Mouse (Mus musculus) midbrain, embryonic 13.5 days (tissue): ENCODE data around the gene Pbx1. TPM values are rescaled to one million over a fixed set of nuclear protein-coding genes. Genes with fewer than 3 reads are reported as not detected.
A peak's percentile ranks its signal among the peaks of the same experiment; 100 is the strongest.

Experiments
- ATAC-seq: fragments of 200-750 bp; cut with Nextera tagmentation; 2 replicates; pipeline ENCODE4 v1.8.0; 2017; ENCODE audit warnings: mild to moderate bottlenecking, moderate TSS enrichment, moderate library complexity
- H3K27ac ChIP-seq: fragments of 300-500 bp; sonication (generic); 2 replicates; pipeline ENCODE4 v1.5.1; 2015; ENCODE audit warnings: inconsistent platforms, mild to moderate bottlenecking, moderate library complexity
- H3K27me3 ChIP-seq: fragments of 300-500 bp; sonication (generic); 2 replicates; pipeline ENCODE4 v1.6.1; 2015; ENCODE audit warnings: mild to moderate bottlenecking, inconsistent platforms
- H3K36me3 ChIP-seq: fragments of 300-500 bp; sonication (generic); 2 replicates; pipeline ENCODE4 v1.6.1; 2015; ENCODE audit warnings: mild to moderate bottlenecking, inconsistent platforms
- H3K4me1 ChIP-seq: fragments of 300-500 bp; sonication (generic); replicated peaks from 2 replicates; pipeline ENCODE4 v1.6.1; 2015; ENCODE audit warnings: inconsistent platforms
- H3K4me2 ChIP-seq: fragments of 300-500 bp; sonication (generic); replicated peaks from 2 replicates; pipeline ENCODE4 v1.6.1; 2015; ENCODE audit warnings: moderate library complexity, mild to moderate bottlenecking, inconsistent platforms
- H3K4me3 ChIP-seq: fragments of 300-500 bp; sonication (generic); replicated peaks from 2 replicates; pipeline ENCODE4 v1.5.1; 2015; ENCODE audit warnings: mild to moderate bottlenecking, inconsistent platforms
- H3K9ac ChIP-seq: fragments of 300-500 bp; sonication (generic); replicated peaks from 2 replicates; pipeline ENCODE4 v1.6.1; 2015; ENCODE audit warnings: mild to moderate bottlenecking, inconsistent platforms
- H3K9me3 ChIP-seq: fragments of 300-500 bp; sonication (generic); 2 replicates; pipeline ENCODE4 v1.6.1; 2016; ENCODE audit warnings: mild to moderate bottlenecking, inconsistent platforms
- WGBS: fragments of 180-500 bp; shearing (Covaris S2); methylation state at CpG from one replicate; pipeline ENCODE4 v1.1.7; 2015; 5-methylcytosine and 5-hydroxymethylcytosine counted together
- polyA plus RNA-seq: library from polyadenylated mRNA; unstranded; fragments of >200 nt; fragmentation: Nextera tagmentation; extraction: Ambion mirVana; gene quantifications from 2 replicates; pipeline ENCODE4 v1.2.1, GENCODE M21; 2015

The Pbx1 gene
- polyA plus RNA-seq, 1 experiment from 2014 or later = 91.4 TPM

DNA sequence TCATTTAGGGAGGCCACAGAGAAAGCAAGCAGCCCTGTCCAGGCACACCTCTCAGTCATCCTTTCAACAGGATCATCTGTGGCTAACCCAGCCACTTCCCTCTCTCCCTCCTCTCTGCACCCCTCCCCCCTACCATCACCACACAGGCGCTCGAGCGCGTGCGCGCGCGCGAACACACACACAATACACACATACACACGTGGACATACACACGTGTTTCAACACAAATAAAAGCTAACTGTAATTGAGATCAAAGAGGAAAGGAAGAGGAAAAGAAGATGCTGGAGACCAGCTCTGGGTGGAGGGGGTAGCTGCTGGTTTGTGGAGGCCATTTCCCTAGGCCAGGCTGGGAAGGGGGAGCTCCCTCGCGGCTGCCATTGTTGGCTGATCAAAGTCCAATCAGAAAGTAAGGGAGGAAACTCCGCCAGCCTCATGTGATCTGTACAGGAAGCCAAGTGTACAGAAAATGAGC, 75.1 kb downstream of the Pbx1 start:
- peak overlapping the region; percentile 95 for H3K27ac ChIP-seq
- H3K9me3 ChIP-seq = no peaks in the 10 kb centered on the region
- peak overlapping the region; percentile 56 for H3K4me2 ChIP-seq
- peak overlapping the region; percentile 27 for H3K4me3 ChIP-seq
- ATAC-seq = peak; percentile 62
- no peaks in the 10 kb centered on the region for H3K36me3 ChIP-seq
- WGBS = 5% methylated on average over 14 of the region's 14 CpGs
- no peaks in the 10 kb centered on the region; the same call in 1 of the 2 replicates for H3K27me3 ChIP-seq
- peaks cover 99% of the 10 kb centered on the region for H3K4me1 ChIP-seq
- H3K9ac ChIP-seq = peak overlapping the region; percentile 58; the same call in 1 of the 2 replicates

DNA sequence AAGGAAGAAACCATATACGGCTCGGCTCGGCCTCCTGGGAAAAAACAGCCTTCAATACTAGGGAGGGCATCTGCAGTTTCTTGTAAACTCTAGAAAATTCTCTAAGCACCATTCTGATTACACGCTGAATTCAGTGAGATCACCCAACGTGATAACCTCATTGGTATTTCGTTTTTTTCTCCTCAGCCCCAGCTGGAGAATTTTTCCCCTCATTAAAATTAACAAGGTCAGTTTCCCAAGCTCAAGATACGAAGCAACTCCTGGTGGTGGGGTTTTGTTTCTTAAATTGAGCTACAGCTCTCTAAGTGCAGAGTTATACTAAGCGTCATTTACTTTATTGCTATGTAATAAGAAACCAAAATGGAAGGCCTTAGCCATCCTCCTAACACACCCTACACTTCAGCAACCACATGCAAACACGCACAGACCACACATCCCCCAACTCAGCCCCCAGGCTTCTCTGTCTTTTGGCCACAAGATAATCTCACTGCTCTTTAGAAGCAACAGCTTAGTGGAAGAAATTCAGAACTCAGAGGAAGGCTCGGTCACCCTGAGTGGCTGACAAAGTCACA, 76.0 kb downstream of the Pbx1 start:
- Histone ChIP-seq H3K27ac (peak overlapping the region; percentile 95), H3K4me2 (peak overlapping the region; percentile 56), H3K9ac (0 out of 2 replicates have a peak overlapping the region, but pooled peaks have one; percentile 2), H3K4me3 (no peak overlapping the region), H3K27me3 (no peaks in the 10 kb centered on the region; the same call in 1 of the 2 replicates), H3K36me3 (no peaks in the 10 kb centered on the region), H3K4me1 (peaks cover 99% of the 10 kb centered on the region), H3K9me3 (no peaks in the 10 kb centered on the region)
- ATAC-seq = no peak
- WGBS = 35% methylated on average over 10 of the region's 10 CpGs

DNA sequence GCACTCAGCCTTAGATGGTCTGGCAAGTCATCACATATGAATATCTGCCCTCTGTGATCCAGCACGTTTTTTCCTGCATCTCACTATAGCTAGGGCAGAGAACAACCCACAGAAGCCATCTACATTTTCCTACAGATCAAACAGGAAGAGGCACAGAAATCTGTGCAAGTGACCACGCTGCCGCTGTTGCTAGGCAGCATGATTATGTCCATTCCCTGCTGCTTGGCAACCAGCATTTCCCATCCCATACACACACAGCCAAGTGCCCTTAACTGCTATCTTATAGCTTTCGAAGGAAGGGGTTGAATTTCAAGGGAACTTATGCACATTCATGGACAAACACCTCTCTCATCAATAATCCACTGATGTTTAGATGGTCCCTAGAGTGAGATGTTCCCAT, 77.1 kb downstream of the Pbx1 start:
- WGBS = 3% methylated on average over 4 of the region's 4 CpGs
- Histone ChIP-seq H3K9ac (no peak overlapping the region), H3K4me3 (no peak overlapping the region), H3K36me3 (0 out of 2 replicates have a peak, but pooled peaks cover under 1% of the 10 kb centered on the region), H3K27me3 (no peaks in the 10 kb centered on the region; the same call in 1 of the 2 replicates), H3K27ac (peak overlapping the region; percentile 55; the same call in 1 of the 2 replicates), H3K4me1 (peaks cover 100% of the 10 kb centered on the region), H3K9me3 (no peaks in the 10 kb centered on the region), H3K4me2 (peak overlapping the region; percentile 56)
- ATAC-seq = 0 out of 2 replicates have a peak, but pooled peaks have one; percentile 4

DNA sequence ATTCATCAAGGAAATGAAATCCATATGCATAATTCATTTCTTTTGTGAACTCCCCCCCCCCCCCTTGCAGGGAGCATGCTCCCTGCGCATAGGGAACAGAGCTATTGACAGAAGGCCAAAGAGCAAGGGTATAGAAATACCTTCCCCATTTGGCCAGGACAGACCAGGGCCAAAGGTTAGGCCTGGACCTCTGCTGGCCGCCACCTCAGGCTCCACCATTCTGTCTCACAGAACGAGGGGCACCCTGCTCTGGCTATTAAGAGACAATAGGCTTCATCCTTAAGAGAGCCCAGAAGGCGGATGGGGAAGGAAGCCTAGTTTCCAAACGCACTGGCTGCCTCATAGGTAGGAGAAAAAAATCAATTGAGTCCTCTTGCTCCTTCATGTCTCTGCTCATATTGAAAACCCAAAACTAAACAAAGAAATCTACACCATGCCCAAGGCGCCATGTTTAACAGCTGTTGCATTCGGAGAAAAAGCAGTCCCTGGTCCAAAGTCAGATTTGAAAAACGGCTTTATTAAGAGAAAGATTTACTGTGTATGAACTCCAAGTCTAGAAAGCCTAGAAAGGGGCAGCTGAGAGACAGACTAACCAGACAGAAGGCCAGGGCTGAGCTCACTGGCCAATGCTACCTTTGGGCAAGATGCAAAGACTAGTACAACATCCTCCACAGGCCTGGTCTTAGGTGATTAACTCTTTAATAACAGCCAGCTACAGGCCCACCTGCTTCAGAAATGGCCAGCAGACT, 83.9 kb downstream of the Pbx1 start:
- Histone ChIP-seq H3K4me1 (peaks cover 97% of the 10 kb centered on the region), H3K27me3 (no peaks in the 10 kb centered on the region), H3K4me3 (no peak overlapping the region), H3K4me2 (no peak overlapping the region), H3K9ac (no peak overlapping the region), H3K36me3 (0 out of 2 replicates have a peak, but pooled peaks cover 4% of the 10 kb centered on the region), H3K9me3 (no peaks in the 10 kb centered on the region), H3K27ac (peak overlapping the region; percentile 70)
- ATAC-seq = peak; percentile 36; the same call in 1 of the 2 replicates
- WGBS = 27% methylated on average over 8 of the region's 8 CpGs

DNA sequence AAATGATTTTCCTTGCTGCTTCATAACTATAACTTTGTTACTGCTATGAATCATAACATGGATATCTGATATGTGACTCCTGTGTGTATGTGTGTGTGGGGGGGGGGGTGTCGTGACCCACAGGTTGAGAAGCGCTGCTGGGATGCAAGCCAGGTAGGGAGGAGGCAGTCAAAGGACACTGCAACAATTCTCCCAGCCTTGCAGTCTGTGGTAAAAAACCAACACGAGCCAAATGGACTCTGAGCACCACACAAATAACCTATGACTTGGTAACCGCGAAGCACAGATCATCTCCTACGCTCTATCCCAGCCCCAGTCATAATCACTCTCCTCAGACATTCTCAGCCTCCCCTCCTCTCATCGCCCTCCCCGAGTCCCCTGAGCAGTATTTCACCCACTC, 87.2 kb downstream of the Pbx1 start:
- Histone ChIP-seq H3K27me3 (no peaks in the 10 kb centered on the region), H3K36me3 (0 out of 2 replicates have a peak, but pooled peaks cover 3% of the 10 kb centered on the region), H3K4me1 (peaks cover 91% of the 10 kb centered on the region), H3K27ac (peak overlapping the region; percentile 27), H3K4me3 (no peak overlapping the region), H3K9me3 (no peaks in the 10 kb centered on the region), H3K9ac (no peak overlapping the region), H3K4me2 (no peak overlapping the region)
- no peak for ATAC-seq
- 69% methylated on average over 8 of the region's 8 CpGs for WGBS

- WGBS = 78% methylated on average over 5 of the region's 5 CpGs
- H3K27ac ChIP-seq = peak overlapping the region; percentile 27; the same call in 1 of the 2 replicates
- no peak overlapping the region for H3K9ac ChIP-seq
- no peak for ATAC-seq
- H3K4me3 ChIP-seq = no peak overlapping the region
- no peaks in the 10 kb centered on the region for H3K36me3 ChIP-seq
- no peaks in the 10 kb centered on the region for H3K9me3 ChIP-seq
- H3K4me1 ChIP-seq = peaks cover 88% of the 10 kb centered on the region
- no peaks in the 10 kb centered on the region for H3K27me3 ChIP-seq
- H3K4me2 ChIP-seq = no peak overlapping the region
Measured at GRCm38 (mm10) chr1:168344262-168344661, 87.8 kb downstream of the Pbx1 start.

DNA sequence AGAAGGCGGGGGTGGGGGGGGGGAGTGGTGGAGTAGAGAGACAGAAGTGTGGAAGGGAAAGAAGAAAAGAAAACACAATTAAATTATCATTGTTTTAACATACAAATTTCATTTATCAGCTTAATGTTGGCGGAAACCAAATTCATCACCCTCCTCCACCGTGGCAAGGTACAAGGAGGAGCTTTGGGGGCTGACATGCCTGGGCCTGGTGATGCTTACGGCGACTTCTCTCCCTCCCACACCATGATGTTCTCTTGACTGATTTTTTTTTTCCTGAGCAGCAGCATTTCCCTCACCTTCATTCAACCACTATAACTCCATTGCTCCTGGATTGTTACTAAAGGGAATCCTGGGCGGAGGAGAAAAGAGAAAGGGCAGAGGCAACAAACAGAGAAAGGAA, 89.8 kb downstream of the Pbx1 start:
- 0 out of 2 replicates have a peak, but pooled peaks have one; percentile 31 for ATAC-seq

DNA sequence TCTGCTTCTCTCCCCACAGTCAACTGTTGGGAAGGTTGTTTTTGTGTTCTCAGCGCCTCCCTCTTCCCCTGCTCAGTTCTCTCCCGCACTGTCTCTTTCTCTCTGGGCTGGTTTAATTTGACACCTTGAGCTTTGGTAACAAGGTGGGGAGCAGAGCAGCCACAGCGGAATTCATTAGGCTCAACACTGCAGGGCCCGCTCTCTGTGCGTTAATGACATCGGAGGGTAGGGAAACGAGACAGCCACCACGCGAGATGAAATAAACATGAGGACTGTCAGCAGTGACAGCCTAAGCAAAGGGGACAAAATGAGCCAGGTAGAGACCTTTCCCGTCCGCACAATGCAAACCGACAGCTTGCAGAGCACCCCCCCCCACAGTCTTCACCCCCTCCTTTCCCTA, 90.2 kb downstream of the Pbx1 start:
- Histone ChIP-seq H3K9ac (peak overlapping the region; percentile 44; the same call in 1 of the 2 replicates), H3K9me3 (no peaks in the 10 kb centered on the region), H3K27me3 (no peaks in the 10 kb centered on the region), H3K4me2 (peak overlapping the region; percentile 36), H3K36me3 (0 out of 2 replicates have a peak, but pooled peaks cover 3% of the 10 kb centered on the region), H3K27ac (peak overlapping the region; percentile 87), H3K4me3 (no peak overlapping the region), H3K4me1 (peaks cover 71% of the 10 kb centered on the region)
- ATAC-seq = peak; percentile 90
- WGBS = 4% methylated on average over 12 of the region's 12 CpGs

More for the DNA sequence above, 89.8 kb downstream of the Pbx1 start:
- Histone ChIP-seq H3K27me3 (no peaks in the 10 kb centered on the region), H3K9me3 (no peaks in the 10 kb centered on the region), H3K36me3 (0 out of 2 replicates have a peak, but pooled peaks cover 3% of the 10 kb centered on the region), H3K27ac (peak overlapping the region; percentile 87), H3K4me3 (no peak overlapping the region), H3K4me1 (peaks cover 74% of the 10 kb centered on the region), H3K4me2 (peak overlapping the region; percentile 36), H3K9ac (peak overlapping the region; percentile 44; the same call in 1 of the 2 replicates)
- WGBS = 33% methylated on average over 5 of the region's 6 CpGs

- peaks cover 66% of the 10 kb centered on the region for H3K4me1 ChIP-seq
- peak overlapping the region; percentile 87 for H3K27ac ChIP-seq
- no peak overlapping the region for H3K9ac ChIP-seq
- peak overlapping the region; percentile 36 for H3K4me2 ChIP-seq
- no peaks in the 10 kb centered on the region for H3K27me3 ChIP-seq
- WGBS = 58% methylated on average over 6 of the region's 6 CpGs
- peak; percentile 47; the same call in 1 of the 2 replicates for ATAC-seq
- no peaks in the 10 kb centered on the region for H3K9me3 ChIP-seq
- H3K4me3 ChIP-seq = no peak overlapping the region
- 0 out of 2 replicates have a peak, but pooled peaks cover 3% of the 10 kb centered on the region for H3K36me3 ChIP-seq
Measured at GRCm38 (mm10) chr1:168341368-168341767, 90.7 kb downstream of the Pbx1 start.

DNA sequence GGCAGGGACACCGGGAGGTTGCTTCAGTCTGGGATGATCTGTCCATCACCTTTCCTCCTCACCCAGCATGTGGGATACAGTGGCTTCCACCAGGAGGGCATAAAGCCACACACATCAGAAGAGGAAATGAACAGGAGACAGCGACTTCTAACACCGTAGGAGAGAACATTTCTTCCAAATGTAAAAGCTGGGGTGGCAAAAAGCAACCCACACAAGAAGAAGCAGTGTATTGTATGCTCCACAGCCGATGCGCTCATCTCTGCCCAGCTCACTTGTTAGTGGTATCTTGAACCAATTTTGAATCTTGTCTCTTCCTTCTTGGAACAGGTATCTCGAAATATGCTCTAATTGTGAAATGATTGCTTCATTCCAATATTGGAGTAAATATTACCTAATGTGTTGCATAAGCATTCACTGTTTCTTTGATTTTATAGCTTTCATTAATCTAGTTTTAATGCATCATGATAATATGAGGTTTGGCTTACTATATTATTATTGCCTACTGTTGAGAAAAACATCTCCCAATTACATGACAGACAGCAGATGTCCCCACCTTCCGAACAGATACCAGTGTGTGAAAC, 95.7 kb downstream of the Pbx1 start:
- WGBS = 93% methylated on average over 7 of the region's 7 CpGs
- Histone ChIP-seq H3K27me3 (no peaks in the 10 kb centered on the region), H3K4me1 (peaks cover 37% of the 10 kb centered on the region), H3K9ac (no peak overlapping the region), H3K4me2 (no peak overlapping the region), H3K4me3 (no peak overlapping the region), H3K36me3 (peaks cover 13% of the 10 kb centered on the region), H3K27ac (no peak overlapping the region), H3K9me3 (no peaks in the 10 kb centered on the region)
- ATAC-seq = no peak

- H3K9me3 ChIP-seq = no peaks in the 10 kb centered on the region
- no peak overlapping the region for H3K9ac ChIP-seq
- H3K4me1 ChIP-seq = peaks cover 40% of the 10 kb centered on the region
- no peaks in the 10 kb centered on the region for H3K27me3 ChIP-seq
- 97% methylated on average over 8 of the region's 8 CpGs for WGBS
- H3K4me2 ChIP-seq = no peak overlapping the region
- no peak overlapping the region for H3K27ac ChIP-seq
- ATAC-seq = no peak
- H3K4me3 ChIP-seq = no peak overlapping the region
- peaks cover 13% of the 10 kb centered on the region for H3K36me3 ChIP-seq
Measured at GRCm38 (mm10) chr1:168334831-168335574, 97.1 kb downstream of the Pbx1 start.
